Mouse (Mus musculus) kidney, postnatal 0 days (tissue): ENCODE data around the gene Sox5. TPM values are rescaled to one million over a fixed set of nuclear protein-coding genes. Genes with fewer than 3 reads are reported as not detected.

ENCODE experiments used
- ATAC-seq: fragments of 200-750 bp; cut with Nextera tagmentation; replicated peaks from 2 replicates; pipeline ENCODE4 v1.8.0; 2017; ENCODE audit warnings: low read depth, moderate number of reproducible peaks, moderate TSS enrichment, moderate library complexity; ENCODE audit not compliant: low FRiP score
- DNase-seq: peaks from one replicate; pipeline ENCODE4 v3.0.0-alpha.2; 2016; ENCODE audit warnings: low spot score
- H3K27ac ChIP-seq: fragments of 300-500 bp; sonication (generic); 2 replicates; pipeline ENCODE4 v1.5.1; 2014; ENCODE audit warnings: mild to moderate bottlenecking
- H3K27me3 ChIP-seq: fragments of 300-500 bp; sonication (generic); 2 replicates; pipeline ENCODE4 v1.6.1; 2014; ENCODE audit warnings: low read length, mixed read lengths; ENCODE audit not compliant: insufficient read depth
- H3K36me3 ChIP-seq: fragments of 300-500 bp; sonication (generic); 2 replicates; pipeline ENCODE4 v1.6.1; 2014; ENCODE audit warnings: low read length, mixed read lengths; ENCODE audit not compliant: insufficient read depth
- H3K4me1 ChIP-seq: fragments of 300-500 bp; sonication (generic); replicated peaks from 2 replicates; pipeline ENCODE4 v1.6.1; 2014; ENCODE audit warnings: antibody characterized with exemption, low read length, mixed read lengths; ENCODE audit not compliant: insufficient read depth
- H3K4me2 ChIP-seq: fragments of 300-500 bp; sonication (generic); 2 replicates; pipeline ENCODE4 v1.6.1; 2014; ENCODE audit warnings: mild to moderate bottlenecking, low read length, moderate library complexity, mixed read lengths
- H3K4me3 ChIP-seq: fragments of 300-500 bp; sonication (generic); replicated peaks from 2 replicates; pipeline ENCODE4 v1.5.1; 2014; ENCODE audit warnings: low read depth, low read length
- H3K9ac ChIP-seq: fragments of 300-500 bp; sonication (generic); 2 replicates; pipeline ENCODE4 v1.6.1; 2014; ENCODE audit warnings: low read depth, low read length
- H3K9me3 ChIP-seq: fragments of 300-500 bp; sonication (generic); replicated peaks from 2 replicates; pipeline ENCODE4 v1.6.1; 2016; ENCODE audit warnings: low read length, inconsistent platforms, mixed read lengths
- CTCF ChIP-seq: IDR thresholded peaks from 2 replicates; pipeline ENCODE4 v1.5.1; 2016; ENCODE audit warnings: antibody characterized with exemption, low read depth, mild to moderate bottlenecking, moderate library complexity
- whole genome bisulfite sequencing: fragments of 180-500 bp; shearing (Covaris S2); extraction: QIAGEN DNeasy Blood & Tissue Kit; methylation state at CpG from one replicate; pipeline ENCODE4 v1.1.7; 2014; 5-methylcytosine and 5-hydroxymethylcytosine counted together
- polyA plus RNA-seq: library from polyadenylated mRNA; unstranded; fragments of >200 nt; fragmentation: Nextera tagmentation; extraction: Ambion mirVana; gene quantifications from 2 replicates; pipeline ENCODE4 v1.2.1, GENCODE M21; 2015

Sox5 gene
- polyA plus RNA-seq, 1 experiment from 2014 or later: 6.1 TPM

DNA sequence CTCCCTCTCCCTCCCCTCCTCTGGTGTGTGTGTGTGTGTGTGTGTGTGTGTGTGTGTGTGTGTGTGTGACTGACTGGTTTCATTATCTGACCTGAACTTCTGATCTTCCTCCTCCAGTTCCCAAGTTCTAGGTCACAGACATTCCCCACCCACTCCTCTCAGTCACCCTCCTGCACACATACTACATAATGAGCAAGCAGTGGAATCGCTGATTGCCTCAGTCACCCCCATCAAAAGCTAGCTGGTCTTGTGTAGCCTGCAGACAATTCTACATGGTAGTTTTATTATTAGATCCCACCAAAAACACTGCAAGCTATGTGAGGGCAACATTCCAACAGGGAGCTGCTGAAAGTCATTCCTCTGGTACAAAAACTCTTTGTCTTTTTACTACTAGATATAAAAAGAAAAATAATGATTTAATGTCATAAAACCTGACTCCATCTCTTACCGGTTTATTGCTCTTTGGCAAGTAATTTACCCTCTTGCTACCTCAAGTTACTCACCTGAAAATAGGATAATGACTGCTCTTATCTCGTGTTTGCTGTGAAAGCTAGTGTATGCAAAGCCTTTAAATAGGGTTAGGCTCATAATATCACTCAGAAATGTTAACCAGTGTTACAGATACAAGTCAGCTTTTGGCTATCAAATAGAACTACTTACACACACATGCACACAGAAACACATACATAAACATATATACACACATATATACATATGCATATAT is 733.4 kb downstream of the Sox5 start:
- no peaks in the 10 kb centered on the region for H3K4me1 ChIP-seq
- no peak overlapping the region for H3K4me2 ChIP-seq
- whole genome bisulfite sequencing: 57% methylated on average over 3 of the region's 3 CpGs
- ATAC-seq: no peak
- DNase-seq: no peak
- no peaks in the 10 kb centered on the region for H3K36me3 ChIP-seq
- H3K9me3 ChIP-seq: no peaks in the 10 kb centered on the region
- H3K4me3 ChIP-seq: no peak overlapping the region
- no peak for TF ChIP-seq CTCF
- H3K27ac ChIP-seq: no peak overlapping the region
- no peak overlapping the region for H3K9ac ChIP-seq
- no peaks in the 10 kb centered on the region for H3K27me3 ChIP-seq

DNA sequence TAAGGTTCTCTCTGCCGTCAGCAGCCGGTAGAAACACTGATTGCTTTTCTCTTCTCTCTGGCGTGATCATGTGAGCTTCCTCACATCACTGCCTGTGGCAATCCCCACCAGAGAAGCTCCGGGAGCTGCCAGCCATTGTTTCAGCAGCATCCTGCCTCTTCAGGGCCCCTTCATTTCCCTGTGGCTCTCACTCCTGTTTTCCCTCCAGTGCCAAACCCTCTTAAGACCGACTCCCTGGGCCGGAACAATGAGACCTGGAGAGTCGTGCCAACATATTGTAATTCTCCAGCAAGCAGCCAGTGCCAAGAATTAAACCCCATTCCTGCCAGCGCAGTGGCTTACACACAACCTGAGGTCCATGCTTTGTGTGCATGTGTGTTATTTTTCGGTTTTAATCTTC is 736.3 kb downstream of the Sox5 start:
- H3K27ac ChIP-seq: no peak overlapping the region
- no peak for TF ChIP-seq CTCF
- H3K4me2 ChIP-seq: no peak overlapping the region
- H3K36me3 ChIP-seq: no peaks in the 10 kb centered on the region
- ATAC-seq (no peak), DNase-seq (peak; percentile 15)
- no peak overlapping the region for H3K4me3 ChIP-seq
- H3K4me1 ChIP-seq: no peaks in the 10 kb centered on the region
- no peaks in the 10 kb centered on the region for H3K27me3 ChIP-seq
- WGBS: 56% methylated on average over 9 of the region's 9 CpGs
- no peak overlapping the region for H3K9ac ChIP-seq
- no peaks in the 10 kb centered on the region for H3K9me3 ChIP-seq

DNA sequence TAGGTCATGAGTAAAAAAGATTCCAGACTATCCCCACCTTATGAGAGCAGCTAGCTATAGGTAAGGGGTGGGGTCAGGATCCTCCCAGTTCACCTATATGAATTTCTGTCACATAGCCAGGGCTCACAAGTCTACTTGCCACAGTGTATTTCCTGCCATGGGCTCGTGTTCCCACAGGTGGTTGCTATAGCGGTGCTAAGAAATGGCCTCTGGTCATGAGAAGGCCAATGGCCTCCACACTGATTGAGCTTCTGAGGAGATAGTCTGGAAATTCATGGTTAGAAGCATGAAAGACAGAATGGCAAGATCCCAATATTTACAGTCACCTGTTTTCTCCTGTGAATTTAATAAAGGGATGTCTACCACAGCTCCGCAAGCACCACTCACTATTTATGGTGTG is 737.4 kb downstream of the Sox5 start:
- Histone ChIP-seq H3K9ac (no peak overlapping the region), H3K9me3 (no peaks in the 10 kb centered on the region), H3K36me3 (no peaks in the 10 kb centered on the region), H3K4me1 (no peaks in the 10 kb centered on the region), H3K4me3 (no peak overlapping the region), H3K27ac (no peak overlapping the region), H3K4me2 (no peak overlapping the region), H3K27me3 (no peaks in the 10 kb centered on the region)
- no peak for DNase-seq
- no peak for TF ChIP-seq CTCF
- 84% methylated on average over 3 of the region's 3 CpGs for WGBS
- no peak for ATAC-seq

DNA sequence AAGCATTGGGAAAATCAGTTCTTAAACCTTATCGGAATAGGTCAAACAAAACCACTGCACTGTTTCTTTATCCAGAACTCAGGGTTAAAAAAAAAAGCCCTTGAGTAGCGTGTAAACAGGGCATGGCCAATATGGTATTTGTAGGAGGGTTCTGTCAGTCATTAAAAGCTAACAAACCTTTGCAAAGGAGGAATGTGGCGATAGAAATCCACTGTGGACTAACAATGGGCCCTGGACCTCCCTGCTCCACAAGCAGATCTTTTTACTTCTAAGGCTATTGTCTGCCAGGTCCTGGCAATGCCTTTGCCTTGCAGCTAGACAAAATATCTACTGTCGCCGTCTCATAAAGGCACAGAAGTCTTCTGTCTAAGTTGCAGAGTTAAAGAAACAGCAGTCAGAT is 738.8 kb downstream of the Sox5 start:
- ATAC-seq (no peak), DNase-seq (peak; percentile 3)
- no peak for TF ChIP-seq CTCF
- WGBS: 54% methylated on average over 5 of the region's 5 CpGs
- Histone ChIP-seq H3K27ac (no peak overlapping the region), H3K4me3 (no peak overlapping the region), H3K36me3 (no peaks in the 10 kb centered on the region), H3K9ac (no peak overlapping the region), H3K4me1 (no peaks in the 10 kb centered on the region), H3K27me3 (no peaks in the 10 kb centered on the region), H3K4me2 (no peak overlapping the region), H3K9me3 (no peaks in the 10 kb centered on the region)

DNA sequence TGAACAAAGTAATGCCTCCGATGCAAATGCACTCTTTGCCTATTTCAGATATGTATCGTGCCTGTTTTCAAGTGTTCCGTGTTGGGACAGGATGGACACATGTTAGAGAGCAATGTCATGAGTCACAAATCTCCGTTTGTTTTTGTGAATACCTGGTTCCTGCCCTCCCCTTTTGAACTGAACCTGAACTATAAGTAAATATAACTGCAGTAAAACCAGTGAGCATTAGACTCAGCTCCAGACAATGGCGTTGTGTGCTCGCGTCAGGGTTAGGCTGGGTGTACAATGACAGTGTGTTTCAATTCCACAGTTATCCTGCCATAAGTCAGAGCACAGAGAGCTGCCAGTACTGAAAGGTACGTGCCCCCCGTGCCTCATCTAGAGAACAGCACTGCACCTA is 739.8 kb downstream of the Sox5 start:
- ATAC-seq (no peak), DNase-seq (no peak)
- TF ChIP-seq CTCF: no peak
- Histone ChIP-seq H3K4me3 (no peak overlapping the region), H3K4me1 (no peaks in the 10 kb centered on the region), H3K36me3 (no peaks in the 10 kb centered on the region), H3K27me3 (no peaks in the 10 kb centered on the region), H3K4me2 (no peak overlapping the region), H3K27ac (no peak overlapping the region), H3K9me3 (no peaks in the 10 kb centered on the region), H3K9ac (no peak overlapping the region)
- WGBS: 77% methylated on average over 9 of the region's 9 CpGs

DNA sequence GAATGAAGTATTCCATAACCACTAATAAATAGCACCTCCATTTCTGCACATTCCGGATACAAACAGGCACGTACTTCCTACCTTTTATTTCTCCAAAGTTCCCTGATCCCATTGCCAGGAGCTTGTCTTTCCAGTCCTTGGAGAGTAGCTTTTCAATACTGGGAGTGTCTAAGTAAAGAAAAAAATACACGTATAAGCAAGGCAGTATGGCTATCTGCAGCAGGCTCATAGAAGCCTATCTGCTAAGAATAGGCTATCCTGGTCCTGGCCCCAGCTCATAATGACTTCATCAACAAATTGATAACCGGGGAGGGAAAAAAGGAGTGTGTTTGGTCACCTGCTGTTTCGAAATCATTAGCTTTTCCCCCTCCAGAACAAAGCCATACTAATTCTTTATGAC is 740.6 kb downstream of the Sox5 start:
- no peaks in the 10 kb centered on the region for H3K4me1 ChIP-seq
- no peak overlapping the region for H3K4me3 ChIP-seq
- no peak overlapping the region for H3K27ac ChIP-seq
- H3K9me3 ChIP-seq: no peaks in the 10 kb centered on the region
- DNase-seq: no peak
- 80% methylated on average over 5 of the region's 5 CpGs for WGBS
- H3K27me3 ChIP-seq: no peaks in the 10 kb centered on the region
- no peak overlapping the region for H3K9ac ChIP-seq
- ATAC-seq: no peak
- H3K36me3 ChIP-seq: no peaks in the 10 kb centered on the region
- no peak overlapping the region for H3K4me2 ChIP-seq
- no peak for TF ChIP-seq CTCF

DNA sequence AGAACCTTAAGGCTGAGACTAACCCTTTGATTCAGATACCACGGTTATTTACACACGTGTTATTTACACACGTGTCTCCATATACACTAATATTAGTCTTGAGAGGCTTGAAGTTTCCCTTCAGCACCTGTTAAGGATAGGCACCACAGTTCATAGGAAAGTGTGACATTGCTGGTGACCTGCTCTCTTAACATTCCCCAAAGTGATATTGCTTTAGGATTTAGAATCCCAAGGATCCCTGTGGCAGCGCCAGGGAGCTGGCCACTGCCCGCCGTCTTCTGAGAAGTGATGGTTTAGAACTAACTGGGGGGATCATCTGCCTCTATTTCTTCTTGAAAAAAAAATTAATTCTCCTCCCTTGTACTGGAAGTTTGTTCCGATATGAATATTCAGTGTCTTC is 741.4 kb downstream of the Sox5 start:
- Histone ChIP-seq H3K4me3 (no peak overlapping the region), H3K36me3 (no peaks in the 10 kb centered on the region), H3K27ac (no peak overlapping the region), H3K4me1 (no peaks in the 10 kb centered on the region), H3K4me2 (no peak overlapping the region), H3K9me3 (no peaks in the 10 kb centered on the region), H3K9ac (no peak overlapping the region), H3K27me3 (no peaks in the 10 kb centered on the region)
- no peak for DNase-seq
- no peak for ATAC-seq
- WGBS: 93% methylated on average over 7 of the region's 7 CpGs
- TF ChIP-seq CTCF: no peak
